Mouse (Mus musculus): Measurements from ENCODE around the gene Stk40. TPM values are rescaled to one million over a fixed set of nuclear protein-coding genes. Genes with fewer than 3 reads are reported as not detected.

Stk40 gene
- polyA plus RNA-seq, 1 experiment from 2014 or later = 33.5 TPM

- WGBS = 73% methylated on average over 6 of the region's 6 CpGs
- no peak for ATAC-seq
These were observed 12.2 kb downstream of the Stk40 start for GRCm38 (mm10) chr4:126115871-126116521.

GRCm38 (mm10) chr4:126117116-126117515 is 13.4 kb downstream of the Stk40 start:
- Histone ChIP-seq H3K36me3 (ENCODE audit: control insufficient read depth, insufficient read depth) (peaks cover 2% of the 10 kb centered on the region; the same call in 1 of the 2 replicates), H3K4me1 (replicated peaks; ENCODE audit: control insufficient read depth, insufficient read depth, low read length) (peaks cover 11% of the 10 kb centered on the region), H3K4me3 (replicated peaks; ENCODE audit: low read length) (no peak overlapping the region), H3K27ac (ENCODE audit: low read length) (no peak overlapping the region), H3K9ac (replicated peaks; ENCODE audit: low read depth, low read length) (no peak overlapping the region), H3K27me3 (replicated peaks; ENCODE audit: control insufficient read depth, insufficient read depth, low read length) (no peaks in the 10 kb centered on the region), H3K4me2 (ENCODE audit: low read length) (no peak overlapping the region), H3K9me3 (ENCODE audit: control insufficient read depth, low read length) (0 out of 2 replicates have a peak, but pooled peaks cover 6% of the 10 kb centered on the region)
- WGBS = 79% methylated on average over 8 of the region's 8 CpGs
- ATAC-seq = no peak

More at GRCm38 (mm10) chr4:126115871-126116521, 12.2 kb downstream of the Stk40 start:
- Histone ChIP-seq H3K36me3 (ENCODE audit: control insufficient read depth, insufficient read depth) (peaks cover under 1% of the 10 kb centered on the region; the same call in 1 of the 2 replicates), H3K4me3 (replicated peaks; ENCODE audit: low read length) (no peak overlapping the region), H3K4me2 (ENCODE audit: low read length) (no peak overlapping the region), H3K4me1 (replicated peaks; ENCODE audit: control insufficient read depth, insufficient read depth, low read length) (peaks cover 15% of the 10 kb centered on the region), H3K27ac (ENCODE audit: low read length) (no peak overlapping the region), H3K27me3 (replicated peaks; ENCODE audit: control insufficient read depth, insufficient read depth, low read length) (no peaks in the 10 kb centered on the region), H3K9ac (replicated peaks; ENCODE audit: low read depth, low read length) (no peak overlapping the region), H3K9me3 (ENCODE audit: control insufficient read depth, low read length) (no peaks in the 10 kb centered on the region)

GRCm38 (mm10) chr4:126118651-126119050 is 14.9 kb downstream of the Stk40 start:
- peak overlapping the region; percentile 74 for H3K27ac ChIP-seq (ENCODE audit: low read length)
- ATAC-seq = peak; percentile 52; the same call in 1 of the 2 replicates

GRCm38 (mm10) chr4:126119051-126119450 is 15.3 kb downstream of the Stk40 start:
- no peak for ATAC-seq
- Histone ChIP-seq H3K9me3 (ENCODE audit: control insufficient read depth, low read length) (0 out of 2 replicates have a peak, but pooled peaks cover 6% of the 10 kb centered on the region), H3K9ac (replicated peaks; ENCODE audit: low read depth, low read length) (no peak overlapping the region), H3K4me2 (ENCODE audit: low read length) (no peak overlapping the region), H3K36me3 (ENCODE audit: control insufficient read depth, insufficient read depth) (peaks cover 2% of the 10 kb centered on the region; the same call in 1 of the 2 replicates), H3K4me3 (replicated peaks; ENCODE audit: low read length) (no peak overlapping the region), H3K27me3 (replicated peaks; ENCODE audit: control insufficient read depth, insufficient read depth, low read length) (no peaks in the 10 kb centered on the region), H3K27ac (ENCODE audit: low read length) (peak overlapping the region; percentile 74), H3K4me1 (replicated peaks; ENCODE audit: control insufficient read depth, insufficient read depth, low read length) (peaks cover 14% of the 10 kb centered on the region)
- 90% methylated on average over 1 of the region's 1 CpGs for WGBS

More at GRCm38 (mm10) chr4:126118651-126119050, 14.9 kb downstream of the Stk40 start:
- Histone ChIP-seq H3K27me3 (replicated peaks; ENCODE audit: control insufficient read depth, insufficient read depth, low read length) (no peaks in the 10 kb centered on the region), H3K4me2 (ENCODE audit: low read length) (no peak overlapping the region), H3K4me1 (replicated peaks; ENCODE audit: control insufficient read depth, insufficient read depth, low read length) (peaks cover 14% of the 10 kb centered on the region), H3K4me3 (replicated peaks; ENCODE audit: low read length) (no peak overlapping the region), H3K9ac (replicated peaks; ENCODE audit: low read depth, low read length) (no peak overlapping the region), H3K36me3 (ENCODE audit: control insufficient read depth, insufficient read depth) (peaks cover 2% of the 10 kb centered on the region; the same call in 1 of the 2 replicates), H3K9me3 (ENCODE audit: control insufficient read depth, low read length) (0 out of 2 replicates have a peak, but pooled peaks cover 6% of the 10 kb centered on the region)
- 71% methylated on average over 4 of the region's 4 CpGs for WGBS

GRCm38 (mm10) chr4:126120052-126120451 is 16.3 kb downstream of the Stk40 start:
- 86% methylated on average over 5 of the region's 5 CpGs for WGBS
- Histone ChIP-seq H3K27me3 (replicated peaks; ENCODE audit: control insufficient read depth, insufficient read depth, low read length) (no peaks in the 10 kb centered on the region), H3K4me1 (replicated peaks; ENCODE audit: control insufficient read depth, insufficient read depth, low read length) (peaks cover 14% of the 10 kb centered on the region), H3K4me2 (ENCODE audit: low read length) (no peak overlapping the region), H3K4me3 (replicated peaks; ENCODE audit: low read length) (no peak overlapping the region), H3K9me3 (ENCODE audit: control insufficient read depth, low read length) (0 out of 2 replicates have a peak, but pooled peaks cover 6% of the 10 kb centered on the region), H3K27ac (ENCODE audit: low read length) (0 out of 2 replicates have a peak overlapping the region, but pooled peaks have one; percentile 19), H3K36me3 (ENCODE audit: control insufficient read depth, insufficient read depth) (peaks cover 4% of the 10 kb centered on the region; the same call in 1 of the 2 replicates), H3K9ac (replicated peaks; ENCODE audit: low read depth, low read length) (no peak overlapping the region)
- ATAC-seq = no peak

GRCm38 (mm10) chr4:126120506-126120905 is 16.7 kb downstream of the Stk40 start:
- WGBS = 86% methylated on average over 2 of the region's 2 CpGs
- Histone ChIP-seq H3K4me1 (replicated peaks; ENCODE audit: control insufficient read depth, insufficient read depth, low read length) (peaks cover 14% of the 10 kb centered on the region), H3K9ac (replicated peaks; ENCODE audit: low read depth, low read length) (no peak overlapping the region), H3K4me3 (replicated peaks; ENCODE audit: low read length) (no peak overlapping the region), H3K36me3 (ENCODE audit: control insufficient read depth, insufficient read depth) (peaks cover 4% of the 10 kb centered on the region; the same call in 1 of the 2 replicates), H3K27me3 (replicated peaks; ENCODE audit: control insufficient read depth, insufficient read depth, low read length) (no peaks in the 10 kb centered on the region), H3K27ac (ENCODE audit: low read length) (no peak overlapping the region), H3K9me3 (ENCODE audit: control insufficient read depth, low read length) (0 out of 2 replicates have a peak, but pooled peaks cover 6% of the 10 kb centered on the region), H3K4me2 (ENCODE audit: low read length) (no peak overlapping the region)
- ATAC-seq = no peak

GRCm38 (mm10) chr4:126123309-126124040 is 19.7 kb downstream of the Stk40 start:
- Histone ChIP-seq H3K4me2 (ENCODE audit: low read length) (no peak overlapping the region), H3K36me3 (ENCODE audit: control insufficient read depth, insufficient read depth) (peaks cover 13% of the 10 kb centered on the region), H3K27ac (ENCODE audit: low read length) (no peak overlapping the region), H3K4me3 (replicated peaks; ENCODE audit: low read length) (no peak overlapping the region), H3K9ac (replicated peaks; ENCODE audit: low read depth, low read length) (no peak overlapping the region), H3K4me1 (replicated peaks; ENCODE audit: control insufficient read depth, insufficient read depth, low read length) (peaks cover 7% of the 10 kb centered on the region), H3K27me3 (replicated peaks; ENCODE audit: control insufficient read depth, insufficient read depth, low read length) (no peaks in the 10 kb centered on the region), H3K9me3 (ENCODE audit: control insufficient read depth, low read length) (0 out of 2 replicates have a peak, but pooled peaks cover 6% of the 10 kb centered on the region)
- no peak for ATAC-seq
- 73% methylated on average over 10 of the region's 10 CpGs for WGBS

- 87% methylated on average over 11 of the region's 11 CpGs for WGBS
- no peak for ATAC-seq
- Histone ChIP-seq H3K4me2 (ENCODE audit: low read length) (no peak overlapping the region), H3K36me3 (ENCODE audit: control insufficient read depth, insufficient read depth) (peaks cover 18% of the 10 kb centered on the region), H3K9me3 (ENCODE audit: control insufficient read depth, low read length) (no peaks in the 10 kb centered on the region), H3K27ac (ENCODE audit: low read length) (no peak overlapping the region), H3K4me1 (replicated peaks; ENCODE audit: control insufficient read depth, insufficient read depth, low read length) (peaks cover 7% of the 10 kb centered on the region; the same call in 1 of the 2 replicates), H3K27me3 (replicated peaks; ENCODE audit: control insufficient read depth, insufficient read depth, low read length) (no peaks in the 10 kb centered on the region), H3K9ac (replicated peaks; ENCODE audit: low read depth, low read length) (no peak overlapping the region), H3K4me3 (replicated peaks; ENCODE audit: low read length) (no peak overlapping the region)
These were observed 26.7 kb downstream of the Stk40 start for GRCm38 (mm10) chr4:126130502-126130901.
